Mouse (Mus musculus) embryonic facial prominence, embryonic 15.5 days (tissue): ENCODE measurements around the gene Akap8l. TPM values are rescaled to one million over a fixed set of nuclear protein-coding genes. Genes with fewer than 3 reads are reported as not detected.

ENCODE experiments used
- ATAC-seq: fragments of 200-750 bp; cut with Nextera tagmentation; 2 replicates; pipeline ENCODE4 v1.8.0; 2017; ENCODE audit warnings: low read depth, moderate TSS enrichment; ENCODE audit not compliant: insufficient number of reproducible peaks, low FRiP score, low TSS enrichment
- H3K27ac ChIP-seq: fragments of 300-500 bp; sonication (generic); replicated peaks from 2 replicates; pipeline ENCODE4 v1.5.1; 2015; ENCODE audit warnings: mild to moderate bottlenecking, inconsistent platforms
- H3K27me3 ChIP-seq: fragments of 300-500 bp; sonication (generic); 2 replicates; pipeline ENCODE4 v1.6.1; 2015; ENCODE audit warnings: inconsistent platforms
- H3K36me3 ChIP-seq: fragments of 300-500 bp; sonication (generic); 2 replicates; pipeline ENCODE4 v1.6.1; 2015; ENCODE audit warnings: mild to moderate bottlenecking, inconsistent platforms
- H3K4me1 ChIP-seq: fragments of 300-500 bp; sonication (generic); 2 replicates; pipeline ENCODE4 v1.6.1; 2015; ENCODE audit warnings: inconsistent platforms
- H3K4me2 ChIP-seq: fragments of 300-500 bp; sonication (generic); replicated peaks from 2 replicates; pipeline ENCODE4 v1.6.1; 2015; ENCODE audit warnings: mild to moderate bottlenecking, inconsistent platforms
- H3K4me3 ChIP-seq: fragments of 300-500 bp; sonication (generic); replicated peaks from 2 replicates; pipeline ENCODE4 v1.5.1; 2015; ENCODE audit warnings: mild to moderate bottlenecking, inconsistent platforms
- H3K9ac ChIP-seq: fragments of 300-500 bp; sonication (generic); 2 replicates; pipeline ENCODE4 v1.6.1; 2015; ENCODE audit warnings: inconsistent platforms
- H3K9me3 ChIP-seq: fragments of 300-500 bp; sonication (generic); replicated peaks from 2 replicates; pipeline ENCODE4 v1.6.1; 2016; ENCODE audit warnings: inconsistent platforms
- WGBS: fragments of 180-500 bp; shearing (Covaris S2); methylation state at CpG from one replicate; pipeline ENCODE4 v1.1.7; 2015; 5-methylcytosine and 5-hydroxymethylcytosine counted together
- microRNA-seq: library from miRNA; unstranded; fragments of <30 nt; microRNA quantifications from one replicate; pipeline ENCODE4, GENCODE M21; 2016; ENCODE audit warnings: borderline number of aligned reads
- polyA plus RNA-seq: library from polyadenylated mRNA; unstranded; fragments of >200 nt; fragmentation: Nextera tagmentation; extraction: Ambion mirVana; gene quantifications from 2 replicates; pipeline ENCODE4 v1.2.1, GENCODE M21; 2015

Akap8l gene
- polyA plus RNA-seq, 1 experiment from 2014 or later, result 110 TPM

- H3K27me3 ChIP-seq, result no peaks in the 10 kb centered on the region
- 0 out of 2 replicates have a peak, but pooled peaks have one; percentile 16 for ATAC-seq
- peak overlapping the region; percentile 70 for H3K4me2 ChIP-seq
- peak overlapping the region; percentile 97 for H3K9ac ChIP-seq
- peaks cover 24% of the 10 kb centered on the region for H3K4me1 ChIP-seq
- WGBS, result 7% methylated on average over 7 of the region's 7 CpGs
- no peaks in the 10 kb centered on the region for H3K9me3 ChIP-seq
- H3K27ac ChIP-seq, result peak overlapping the region; percentile 99
- no peaks in the 10 kb centered on the region for H3K36me3 ChIP-seq
- peak overlapping the region; percentile 98 for H3K4me3 ChIP-seq
Observed at GRCm38 (mm10) chr17:32283341-32283740, 67.1 kb downstream of the Akap8l start.

GRCm38 (mm10) chr17:32281611-32282310 lies 68.6 kb downstream of the Akap8l start:
- no peak for ATAC-seq
- no peaks in the 10 kb centered on the region for H3K36me3 ChIP-seq
- no peak overlapping the region; the same call in 1 of the 2 replicates for H3K27ac ChIP-seq
- no peaks in the 10 kb centered on the region for H3K27me3 ChIP-seq
- no peak overlapping the region for H3K4me2 ChIP-seq
- no peak overlapping the region for H3K4me3 ChIP-seq
- no peaks in the 10 kb centered on the region for H3K9me3 ChIP-seq
- 64% methylated on average over 4 of the region's 4 CpGs for WGBS
- peaks cover 24% of the 10 kb centered on the region for H3K4me1 ChIP-seq
- no peak overlapping the region for H3K9ac ChIP-seq

GRCm38 (mm10) chr17:32281126-32281525 lies 69.3 kb downstream of the Akap8l start:
- no peak for ATAC-seq
- Histone ChIP-seq H3K9me3 (no peaks in the 10 kb centered on the region), H3K9ac (no peak overlapping the region), H3K4me2 (no peak overlapping the region), H3K27me3 (no peaks in the 10 kb centered on the region), H3K4me1 (peaks cover 24% of the 10 kb centered on the region), H3K27ac (no peak overlapping the region), H3K4me3 (no peak overlapping the region), H3K36me3 (no peaks in the 10 kb centered on the region)
- WGBS, result 92% methylated on average over 2 of the region's 2 CpGs

- Histone ChIP-seq H3K27me3 (no peaks in the 10 kb centered on the region), H3K4me1 (peaks cover 23% of the 10 kb centered on the region), H3K9me3 (no peaks in the 10 kb centered on the region), H3K4me3 (no peak overlapping the region), H3K4me2 (no peak overlapping the region), H3K36me3 (no peaks in the 10 kb centered on the region), H3K9ac (no peak overlapping the region), H3K27ac (no peak overlapping the region)
- WGBS, result 76% methylated on average over 3 of the region's 3 CpGs
- ATAC-seq, result no peak
Observed at GRCm38 (mm10) chr17:32280575-32280974, 69.8 kb downstream of the Akap8l start.

GRCm38 (mm10) chr17:32277201-32277600 lies 73.2 kb downstream of the Akap8l start:
- H3K9me3 ChIP-seq, result no peaks in the 10 kb centered on the region
- no peaks in the 10 kb centered on the region for H3K27me3 ChIP-seq
- H3K4me1 ChIP-seq, result peaks cover 12% of the 10 kb centered on the region
- 73% methylated on average over 1 of the region's 1 CpGs for WGBS
- H3K4me3 ChIP-seq, result no peak overlapping the region
- H3K27ac ChIP-seq, result no peak overlapping the region
- no peak overlapping the region for H3K9ac ChIP-seq
- H3K36me3 ChIP-seq, result no peaks in the 10 kb centered on the region
- no peak overlapping the region for H3K4me2 ChIP-seq
- ATAC-seq, result no peak

GRCm38 (mm10) chr17:32275568-32275967 lies 74.8 kb downstream of the Akap8l start:
- H3K4me2 ChIP-seq, result no peak overlapping the region
- ATAC-seq, result no peak
- no peak overlapping the region for H3K27ac ChIP-seq
- 87% methylated on average over 3 of the region's 3 CpGs for whole genome bisulfite sequencing
- no peaks in the 10 kb centered on the region for H3K4me1 ChIP-seq
- H3K9me3 ChIP-seq, result no peaks in the 10 kb centered on the region
- H3K36me3 ChIP-seq, result no peaks in the 10 kb centered on the region
- H3K9ac ChIP-seq, result no peak overlapping the region
- no peaks in the 10 kb centered on the region for H3K27me3 ChIP-seq
- H3K4me3 ChIP-seq, result no peak overlapping the region

Small RNA genes lying within 50 kb of the gene (microRNA-seq; reads per million reads assigned to microRNA genes)
- not detected for gene Gm22201

Other genes with a start within 250 kb of the Akap8l start
- 18.3 and 19.4 TPM in 2 replicates for gene Notch3, start 183.8 kb downstream of the Akap8l start, polyA plus RNA-seq
- 10.3 and 11.9 TPM in 2 replicates for gene Ephx3, start 161.1 kb downstream of the Akap8l start, polyA plus RNA-seq
- 92.0 and 113 TPM in 2 replicates for gene Brd4, start 65.9 kb downstream of the Akap8l start, polyA plus RNA-seq
- gene Akap8, start 29.4 kb downstream of the Akap8l start, polyA plus RNA-seq, result 91.5 and 97.9 TPM in 2 replicates
- gene Wiz, start 38.8 kb upstream of the Akap8l start, polyA plus RNA-seq, result 27.7 and 30.1 TPM in 2 replicates
- 1.8 and 2.9 TPM in 2 replicates for gene Rasal3, start 53.0 kb upstream of the Akap8l start, polyA plus RNA-seq
- gene Pglyrp2, start 73.6 kb upstream of the Akap8l start, polyA plus RNA-seq, result 0.13 and 0.20 TPM in 2 replicates
- 20.4 and 27.6 TPM in 2 replicates for gene Cyp4f39, start 102.1 kb upstream of the Akap8l start, polyA plus RNA-seq
- 11.7 and 15.5 TPM in 2 replicates for gene Cyp4f17, start 155.4 kb upstream of the Akap8l start, polyA plus RNA-seq
- 18.2 and 23.3 TPM in 2 replicates for gene Cyp4f16, start 186.0 kb upstream of the Akap8l start, polyA plus RNA-seq